Mouse (Mus musculus) G1E (cell line): ENCODE results near the gene Acvrl1.

Experiments
- CTCF ChIP-seq: IDR thresholded peaks from 2 replicates; pipeline ENCODE4 v1.5.1; 2012; ENCODE audit warnings: low read depth, low read length, inconsistent platforms, mixed read lengths
- GATA1 ChIP-seq: IDR thresholded peaks from 2 replicates; pipeline ENCODE4 v1.6.1; 2012; ENCODE audit warnings: borderline replicate concordance, low read length, inconsistent platforms, mixed read lengths
- POLR2AphosphoS5 ChIP-seq: IDR thresholded peaks from 2 replicates; pipeline ENCODE4 v1.6.1; 2012; ENCODE audit warnings: low read depth, low read length, inconsistent platforms; ENCODE audit not compliant: insufficient replicate concordance
- TAL1 ChIP-seq: conservative IDR thresholded peaks from 2 replicates; pipeline ENCODE4 v1.6.1; 2012; ENCODE audit warnings: low read depth, low read length, inconsistent platforms, mixed read lengths

DNA sequence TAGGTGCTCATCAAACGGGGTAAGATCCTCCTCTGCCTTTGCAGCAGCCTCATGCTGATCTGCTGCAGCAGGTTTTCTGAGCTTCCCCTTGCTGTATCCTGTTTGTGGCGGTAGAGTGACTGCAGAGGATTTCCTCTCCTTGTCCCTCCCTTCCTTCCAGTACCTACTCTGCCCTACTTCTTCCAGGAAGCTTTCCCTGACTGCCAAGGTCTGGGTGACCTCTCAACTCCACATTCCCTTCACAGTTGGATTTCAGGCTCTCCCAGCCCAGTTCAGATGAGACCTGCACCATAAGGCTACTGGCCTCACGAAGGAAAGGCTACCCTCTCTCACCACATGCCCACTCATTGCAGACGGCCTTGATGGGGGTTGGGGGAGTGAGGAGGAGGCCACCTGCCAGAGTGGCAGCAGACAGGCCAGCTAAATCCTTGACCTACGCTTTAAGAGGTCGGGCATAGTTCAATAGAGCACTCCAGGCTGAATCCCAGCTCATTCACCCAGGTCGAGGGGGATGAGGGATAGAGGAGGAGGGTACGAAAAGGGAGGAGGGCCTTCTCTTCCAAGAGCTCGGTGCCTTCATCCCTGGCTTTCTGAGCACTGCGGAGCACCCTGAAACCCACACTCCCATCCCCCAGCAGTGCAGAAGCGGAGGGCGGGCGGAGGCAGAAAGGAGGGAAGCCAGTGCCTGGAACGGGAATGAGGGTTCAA lies 36.0 kb upstream of the Acvrl1 start:
- TF ChIP-seq CTCF (no peak), POLR2AphosphoS5 (no peak), TAL1 (no peak), GATA1 (no peak)
